Mouse (Mus musculus): ENCODE results near the gene Ccdc175.

- TF ChIP-seq CTCF (IDR thresholded peaks at IDR 0.05; ENCODE audit: borderline replicate concordance, extremely low read depth, insufficient read depth, insufficient read length) (no peak), POLR2A (IDR thresholded peaks at IDR 0.05; ENCODE audit: borderline replicate concordance, extremely low read depth, insufficient read depth, insufficient read length, poor library complexity, severe bottlenecking) (no peak)
Measured at GRCm38 (mm10) chr12:72083265-72083664, 101.6 kb downstream of the Ccdc175 start.
